8 mouse cellular contexts compared by ENCODE assay signal in genomic region chr10:57448051-57448716, GRCm38 (mm10). TPM values are rescaled to one million over a fixed set of nuclear protein-coding genes. Genes with fewer than 3 reads are reported as not detected.
DNase-seq lines count a peak whose midpoint lies in the region; ATAC-seq and TF ChIP-seq lines count a peak whose summit lies in the region.

No protein-coding gene starts in this region.

- H3K27ac ChIP-seq in hindbrain, postnatal 0 days, result no peak overlapping the region

- WGBS in hindbrain, postnatal 0 days, result 4% methylated on average over 19 of the region's 19 CpGs

- no peaks in the 10 kb centered on the region for H3K4me1 ChIP-seq in hindbrain, postnatal 0 days (ENCODE audit: insufficient read depth, low read length)

- H3K27me3 ChIP-seq in hindbrain, postnatal 0 days (ENCODE audit: insufficient read depth, low read length), result no peaks in the 10 kb centered on the region

- H3K4me3 ChIP-seq in hindbrain, postnatal 0 days (ENCODE audit: low read length), result peak overlapping the region; percentile 25

- peak; percentile 84 for ATAC-seq in hindbrain, postnatal 0 days

- peak; percentile 79 for DNase-seq in ZHBTc4 (ENCODE audit: low read depth, low spot score)
- peak; percentile 92 to 93 for DNase-seq in cerebellum, postnatal 14 days
- DNase-seq in frontal cortex, postnatal 14 days (ENCODE audit: low spot score in 2 of 2), result peak; percentile 43 to 85
- peak; percentile 91 for DNase-seq in hindbrain, postnatal 0 days (ENCODE audit: low spot score)
- DNase-seq in left cerebral cortex, adult 11 months (ENCODE audit: low spot score), result peak; percentile 70
- peak; percentile 91 for DNase-seq in lung, postnatal 36 days
- peak; percentile 88 for DNase-seq in right cerebral cortex, adult 2 months (ENCODE audit: low spot score in 2 of 2)
- DNase-seq in urinary bladder, postnatal 4 days (ENCODE audit: low spot score in 2 of 2), result peak; percentile 44 to 76

- H3K36me3 ChIP-seq in hindbrain, postnatal 0 days (ENCODE audit: insufficient read depth, low read length), result no peaks in the 10 kb centered on the region

- peaks cover 3% of the 10 kb centered on the region; the same call in 1 of the 2 replicates for H3K9me3 ChIP-seq in hindbrain, postnatal 0 days (ENCODE audit: low read length)

- peak overlapping the region; percentile 46 for H3K4me2 ChIP-seq in hindbrain, postnatal 0 days (ENCODE audit: low read depth, low read length)

- peak; percentile 86 for TF ChIP-seq CTCF in hindbrain, postnatal 0 days (IDR thresholded peaks at IDR 0.05; ENCODE audit: low read depth)

- no peak overlapping the region for H3K9ac ChIP-seq in hindbrain, postnatal 0 days (replicated peaks; ENCODE audit: low read length)

RNA-seq across cellular contexts. Expression of gene Hsf2, which starts 38.0 kb away (rescaled TPM):
- 35.0 and 37.8 TPM in 2 replicates for total RNA-seq in hindbrain, postnatal 0 days (2014; rRNA removed)
- polyA plus RNA-seq in hindbrain, postnatal 0 days (2015; fragmentation: Nextera tagmentation; extraction: Ambion mirVana), result 47.8 and 49.4 TPM in 2 replicates
